Mouse (Mus musculus) CH12.LX (cell line): ENCODE measurements around the gene Ptma. TPM values are rescaled to one million over a fixed set of nuclear protein-coding genes. Genes with fewer than 3 reads are reported as not detected.
A peak's percentile ranks its signal among the peaks of the same experiment; 100 is the strongest.

Experiments
- DNase-seq: peaks from one replicate; pipeline ENCODE4 v3.0.0-alpha.2; 2013; ENCODE audit errors: extremely low read depth
- H3K27ac ChIP-seq: 2 replicates; pipeline ENCODE4 v1.5.1; 2012; ENCODE audit warnings: low read depth, mild to moderate bottlenecking, control low read depth, moderate library complexity; ENCODE audit not compliant: insufficient read depth
- H3K27me3 ChIP-seq: replicated peaks from 2 replicates; pipeline ENCODE3; 2012; ENCODE audit warnings: inconsistent platforms
- H3K36me3 ChIP-seq, 2 experiments: replicated peaks in 1 of 2; 2 replicates each; pipeline versions ENCODE3 to v1.6.1; 2012; ENCODE audit warnings: inconsistent platforms in 1 of 2, low read length in 1 of 2, mild to moderate bottlenecking in 1 of 2, mixed read lengths in 1 of 2, moderate library complexity in 1 of 2; ENCODE audit not compliant: control insufficient read depth in 1 of 2, insufficient read depth in 1 of 2
- H3K4me1 ChIP-seq, 2 experiments: 2 replicates each; pipeline ENCODE4 v1.6.1; 2012; ENCODE audit warnings: inconsistent platforms in 1 of 2, moderate library complexity in 1 of 2; ENCODE audit not compliant: insufficient read depth in 2 of 2, control insufficient read depth in 1 of 2
- H3K4me2 ChIP-seq: 2 replicates; pipeline ENCODE4 v1.6.1; 2012; ENCODE audit warnings: low read depth, mild to moderate bottlenecking, control low read depth; ENCODE audit not compliant: poor library complexity, insufficient read depth, severe bottlenecking
- H3K4me3 ChIP-seq, 3 experiments: fragments of 150-350 bp in 1 of 3; sonication (generic) in 1 of 3; replicated peaks in 1 of 3; 2 replicates each; pipeline versions ENCODE3 to v1.5.1; 2011 to 2012; ENCODE audit warnings: low read depth in 2 of 3, low read length in 2 of 3, mild to moderate bottlenecking in 2 of 3, moderate library complexity in 2 of 3, control low read depth in 1 of 3, improper control_type of control experiment in 1 of 3, inconsistent platforms in 1 of 3, mixed read lengths in 1 of 3; ENCODE audit not compliant: poor library complexity in 1 of 3
- H3K79me2 ChIP-seq: replicated peaks from 2 replicates; pipeline ENCODE4 v1.6.1; 2012; ENCODE audit warnings: mild to moderate bottlenecking, moderate library complexity; ENCODE audit not compliant: control insufficient read depth, poor library complexity, insufficient read depth, severe bottlenecking; ENCODE audit errors: extremely low read depth
- H3K9ac ChIP-seq: 2 replicates; pipeline ENCODE4 v1.6.1; 2012; ENCODE audit warnings: low read depth, mild to moderate bottlenecking, control low read depth, moderate library complexity; ENCODE audit not compliant: insufficient read depth
- H3K9me3 ChIP-seq: replicated peaks from 2 replicates; pipeline ENCODE3; 2012; ENCODE audit warnings: low read length, inconsistent platforms, mixed read lengths
- BHLHE40 ChIP-seq: IDR thresholded peaks from 2 replicates; pipeline ENCODE4 v1.6.1; 2011; ENCODE audit warnings: mild to moderate bottlenecking, low read depth, low read length, improper control_type of control experiment
- CHD1 ChIP-seq: IDR thresholded peaks from 2 replicates; pipeline ENCODE4 v1.6.1; 2012; ENCODE audit warnings: low read depth, low read length, improper control_type of control experiment, inconsistent platforms
- CHD2 ChIP-seq: IDR thresholded peaks from 2 replicates; pipeline ENCODE4 v1.6.1; 2011; ENCODE audit warnings: low read length, improper control_type of control experiment
- CTCF ChIP-seq, 2 experiments: IDR thresholded peaks in 1 of 2; conservative IDR thresholded peaks in 1 of 2; 2 replicates each; pipeline ENCODE4 v1.5.1; 2011 to 2012; ENCODE audit warnings: low read depth in 2 of 2, low read length in 2 of 2, improper control_type of control experiment in 1 of 2, inconsistent platforms in 1 of 2, mild to moderate bottlenecking in 1 of 2, moderate library complexity in 1 of 2
- E2F4 ChIP-seq: IDR thresholded peaks from 2 replicates; pipeline ENCODE4 v1.6.1; 2011; ENCODE audit warnings: low read depth, low read length, improper control_type of control experiment; ENCODE audit not compliant: insufficient replicate concordance
- ELF1 ChIP-seq: IDR thresholded peaks from 2 replicates; pipeline ENCODE4 v1.6.1; 2014; ENCODE audit warnings: low read depth, mild to moderate bottlenecking, inconsistent platforms, low read length, improper control_type of control experiment
- EP300 ChIP-seq: IDR thresholded peaks from 2 replicates; pipeline ENCODE4 v1.6.1; 2011; ENCODE audit warnings: low read length, improper control_type of control experiment
- ETS1 ChIP-seq: conservative IDR thresholded peaks from 2 replicates; pipeline ENCODE4 v1.6.1; 2012; ENCODE audit warnings: low read depth, mild to moderate bottlenecking, inconsistent platforms, low read length, improper control_type of control experiment, moderate library complexity
- GABPA ChIP-seq: IDR thresholded peaks from 2 replicates; pipeline ENCODE4 v1.6.1; 2012; ENCODE audit warnings: low read depth, low read length, improper control_type of control experiment, inconsistent platforms; ENCODE audit not compliant: insufficient replicate concordance
- IRF4 ChIP-seq: IDR thresholded peaks from 2 replicates; pipeline ENCODE4 v1.6.1; 2014; ENCODE audit warnings: low read depth, mild to moderate bottlenecking, inconsistent platforms, low read length, improper control_type of control experiment
- JUN ChIP-seq: IDR thresholded peaks from 2 replicates; pipeline ENCODE4 v1.6.1; 2011; ENCODE audit warnings: low read depth, mild to moderate bottlenecking, low read length, improper control_type of control experiment, moderate library complexity; ENCODE audit not compliant: insufficient read depth
- MAFK ChIP-seq: IDR thresholded peaks from 2 replicates; pipeline ENCODE4 v1.6.1; 2011; ENCODE audit warnings: low read length, improper control_type of control experiment; ENCODE audit not compliant: insufficient replicate concordance
- MAX ChIP-seq: IDR thresholded peaks from 2 replicates; pipeline ENCODE4 v1.6.1; 2011; ENCODE audit warnings: low read length, improper control_type of control experiment
- MAZ ChIP-seq: IDR thresholded peaks from 2 replicates; pipeline ENCODE4 v1.6.1; 2012; ENCODE audit warnings: low read depth, mild to moderate bottlenecking, inconsistent platforms, low read length, improper control_type of control experiment, moderate library complexity
- MEF2A ChIP-seq: IDR thresholded peaks from 2 replicates; pipeline ENCODE4 v1.6.1; 2014; ENCODE audit warnings: low read depth, mild to moderate bottlenecking, inconsistent platforms, low read length, improper control_type of control experiment, borderline replicate concordance
- MXI1 ChIP-seq: IDR thresholded peaks from 2 replicates; pipeline ENCODE4 v1.6.1; 2011; ENCODE audit warnings: mild to moderate bottlenecking, low read depth, low read length, improper control_type of control experiment
- MYC ChIP-seq: IDR thresholded peaks from 2 replicates; pipeline ENCODE4 v1.6.1; 2011; ENCODE audit warnings: low read depth, mild to moderate bottlenecking, improper control_type of control experiment, low read length
- NELFE ChIP-seq: IDR thresholded peaks from 2 replicates; pipeline ENCODE4 v1.6.1; 2011; ENCODE audit warnings: low read depth, low read length, improper control_type of control experiment
- PAX5 ChIP-seq: IDR thresholded peaks from 2 replicates; pipeline ENCODE4 v1.6.1; 2012; ENCODE audit warnings: low read length, inconsistent platforms, mixed read lengths
- POLR2A ChIP-seq: IDR thresholded peaks from 2 replicates; pipeline ENCODE4 v1.6.1; 2011; ENCODE audit warnings: low read depth, mild to moderate bottlenecking, improper control_type of control experiment, low read length
- POLR2AphosphoS2 ChIP-seq: IDR thresholded peaks from 2 replicates; pipeline ENCODE4 v1.6.1; 2011; ENCODE audit warnings: low read depth, low read length, improper control_type of control experiment
- RAD21 ChIP-seq: IDR thresholded peaks from 2 replicates; pipeline ENCODE4 v1.6.1; 2011; ENCODE audit warnings: low read depth, mild to moderate bottlenecking, low read length, improper control_type of control experiment, moderate library complexity
- RCOR1 ChIP-seq: conservative IDR thresholded peaks from 2 replicates; pipeline ENCODE4 v1.6.1; 2012; ENCODE audit warnings: low read depth, mild to moderate bottlenecking, inconsistent platforms, low read length, improper control_type of control experiment
- SMC3 ChIP-seq: IDR thresholded peaks from 2 replicates; pipeline ENCODE4 v1.6.1; 2011; ENCODE audit warnings: low read depth, low read length, improper control_type of control experiment
- TBP ChIP-seq: conservative IDR thresholded peaks from 2 replicates; pipeline ENCODE4 v1.6.1; 2011; ENCODE audit warnings: low read depth, low read length, improper control_type of control experiment
- TCF12 ChIP-seq: IDR thresholded peaks from 2 replicates; pipeline ENCODE4 v1.6.1; 2014; ENCODE audit warnings: low read depth, mild to moderate bottlenecking, inconsistent platforms, low read length, improper control_type of control experiment
- UBTF ChIP-seq: IDR thresholded peaks from 2 replicates; pipeline ENCODE4 v1.6.1; 2012; ENCODE audit warnings: low read depth, mild to moderate bottlenecking, inconsistent platforms, low read length, improper control_type of control experiment, moderate library complexity
- USF1 ChIP-seq: IDR thresholded peaks from 2 replicates; pipeline ENCODE4 v1.6.1; 2014; ENCODE audit warnings: low read depth, mild to moderate bottlenecking, inconsistent platforms, low read length, improper control_type of control experiment
- USF2 ChIP-seq: conservative IDR thresholded peaks from 2 replicates; pipeline ENCODE4 v1.6.1; 2011; ENCODE audit warnings: low read depth, low read length, improper control_type of control experiment
- ZC3H11A ChIP-seq: IDR thresholded peaks from 2 replicates; pipeline ENCODE4 v1.6.1; 2012; ENCODE audit warnings: low read depth, mild to moderate bottlenecking, inconsistent platforms, low read length, improper control_type of control experiment
- ZKSCAN1 ChIP-seq: IDR thresholded peaks from 2 replicates; pipeline ENCODE4 v1.6.1; 2012; ENCODE audit warnings: low read depth, inconsistent platforms, low read length, improper control_type of control experiment, borderline replicate concordance
- ZMIZ1 ChIP-seq: IDR thresholded peaks from 2 replicates; pipeline ENCODE4 v1.6.1; 2012; ENCODE audit warnings: low read depth, mild to moderate bottlenecking, inconsistent platforms, low read length, improper control_type of control experiment
- ZNF384 ChIP-seq: IDR thresholded peaks from 2 replicates; pipeline ENCODE4 v1.6.1; 2012; ENCODE audit warnings: low read depth, low read length, improper control_type of control experiment, inconsistent platforms
- dilution Hi-C: fragments of 300-500 bp; cut with MboI; formaldehyde crosslinking; loops from 2 replicates; pipeline ENCODE4 v1.14.3; 2020; ENCODE audit warnings: low sequenced_read_pairs; ENCODE audit not compliant: extremely low pct_unique_long_range_greater_than_20kb, extremely low pct_ligation_motif_present
- in situ Hi-C: fragments of 300-500 bp; cut with MboI; formaldehyde crosslinking; loops from 3 replicates; pipeline ENCODE4 v1.14.3; 2019; ENCODE audit warnings: low sequenced_read_pairs, low pct_ligation_motif_present, low pct_unique_long_range_greater_than_20kb, mixed read lengths
- polyA plus RNA-seq: library from polyadenylated mRNA; unstranded; fragments of >175 nt; gene quantifications from 2 replicates; pipeline ENCODE4 v1.2.1, GENCODE M21; 2012; ENCODE audit warnings: low read depth; ENCODE audit not compliant: insufficient read length
- total RNA-seq, 2 experiments: library from RNA; depleted of rRNA; stranded (reverse); fragments of 300-350 nt in 1 of 2; fragments of >200 nt in 1 of 2; gene quantifications; 2 replicates each; pipeline ENCODE4 v1.2.3; 2012 to 2014

The Ptma gene
- total and polyA plus RNA-seq, 3 experiments, result 2,835 to 5,324 (median 5,084) TPM

DNA sequence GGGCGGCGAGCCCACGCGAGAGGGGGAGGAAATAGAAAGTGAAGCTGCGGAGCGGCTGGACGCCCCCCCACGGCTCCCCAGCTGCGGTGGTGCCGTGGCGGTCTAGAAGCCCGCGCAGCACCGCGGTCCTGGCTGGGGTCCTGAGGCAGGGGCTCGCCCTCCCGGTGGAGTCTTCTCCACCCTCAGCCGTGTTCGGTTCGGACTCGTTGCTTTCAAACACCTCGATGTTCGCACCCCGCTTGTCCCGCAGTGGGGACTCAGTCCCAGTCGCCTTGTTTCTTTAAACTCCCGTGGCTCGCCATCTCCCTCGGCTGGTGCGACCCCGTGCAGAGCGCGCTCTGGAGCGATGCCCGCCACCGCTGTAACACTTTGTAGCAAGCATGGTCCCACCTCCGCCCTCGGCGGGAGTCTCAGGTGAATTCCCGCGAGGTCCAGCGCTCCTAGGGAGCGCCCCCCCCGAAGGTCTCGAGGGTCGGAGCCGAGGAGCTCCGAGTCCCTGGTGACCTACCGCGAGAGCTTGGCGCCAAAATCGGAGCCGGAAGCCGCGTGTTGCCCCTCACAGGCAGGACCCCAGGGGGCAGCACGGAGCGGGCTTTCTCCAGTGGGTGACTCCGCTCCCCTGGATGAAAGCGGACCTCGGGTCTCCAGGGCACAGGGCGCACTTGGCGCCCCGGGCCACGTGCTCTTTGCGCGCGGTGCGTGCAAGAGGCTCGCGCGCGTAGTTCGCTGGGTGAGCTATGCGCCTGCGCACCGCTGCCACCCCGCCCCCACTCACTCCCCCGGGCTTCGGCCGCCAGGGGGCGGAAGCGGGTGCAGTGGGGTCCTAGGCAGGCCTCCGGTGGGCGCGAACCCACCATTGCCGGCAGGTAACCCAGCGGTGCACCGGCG is 1.3 kb downstream of the Ptma start (continued):
- TF ChIP-seq MEF2A (peak; percentile 10; the same call in 1 of the 2 replicates), TCF12 (peak; percentile 49), USF1 (peak; percentile 77), BHLHE40 (peak; percentile 89), ZNF384 (no peak), CTCF (conservative IDR thresholded peaks at IDR 0.05 in 1 of 2, IDR thresholded peaks at IDR 0.05 in 1 of 2; ENCODE audit: low read depth in 2 of 2, low read length in 2 of 2) (peak in 1 of 2 experiments; percentile 76; a peak in 2 of 4 replicates), USF2 (no peak; the same call in 1 of the 2 replicates), CHD2 (peak; percentile 87), ZKSCAN1 (no peak), POLR2A (peak; percentile 62; the same call in 1 of the 2 replicates), JUN (no peak)

DNA sequence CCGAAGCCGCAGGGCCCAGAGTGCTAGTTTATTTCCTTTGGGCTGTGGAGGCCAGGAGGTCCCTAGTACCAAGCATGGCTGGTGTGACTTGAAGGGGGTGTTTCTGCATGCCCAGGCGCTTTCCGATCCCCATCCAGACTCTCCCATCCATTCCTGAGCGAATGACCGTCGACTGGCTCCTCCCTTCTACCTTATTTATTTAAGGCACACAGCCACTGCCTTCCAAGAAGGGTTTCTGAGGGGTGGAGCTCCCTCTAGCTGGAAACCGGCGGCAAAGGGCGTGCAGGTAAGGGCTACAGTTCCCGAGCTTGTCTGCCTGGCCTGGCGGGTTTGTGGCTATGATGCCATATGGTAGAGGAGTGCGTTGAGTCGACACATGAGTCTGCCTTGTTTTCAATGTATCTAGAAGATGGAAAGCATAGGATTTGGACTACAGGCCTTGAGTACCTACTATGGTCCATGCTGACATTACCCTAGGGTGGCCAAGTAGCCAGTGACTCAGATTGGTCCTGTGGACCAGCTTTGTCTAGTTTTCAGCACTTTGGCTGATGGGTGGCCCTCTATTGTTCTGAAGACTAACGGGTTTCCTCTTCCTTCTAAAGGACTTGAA is 2.1 kb downstream of the Ptma start:
- Histone ChIP-seq H3K27me3 (no peaks in the 10 kb centered on the region), H3K9ac (peak overlapping the region; percentile 98), H3K79me2 (peaks cover 46% of the 10 kb centered on the region), H3K27ac (peak overlapping the region; percentile 79), H3K4me1 (peaks cover 6 to 50% of the 10 kb centered on the region in 2 experiments), H3K4me3 (peak overlapping the region; percentile 59 to 95 (median 91)), H3K4me2 (peak overlapping the region; percentile 95), H3K9me3 (no peaks in the 10 kb centered on the region), H3K36me3 (peaks cover 19 to 37% of the 10 kb centered on the region in 2 experiments)
- no peak for DNase-seq
- dilution Hi-C loops, result no loop called here
- in situ Hi-C loops, result no loop called here
- no peak for TF ChIP-seq RCOR1
- TF ChIP-seq E2F4, result no peak
- no peak for TF ChIP-seq MXI1
- TF ChIP-seq MAZ, result no peak
- TF ChIP-seq BHLHE40, result no peak
- no peak for TF ChIP-seq UBTF
- no peak for TF ChIP-seq JUN
- TF ChIP-seq USF1, result no peak
- no peak for TF ChIP-seq EP300
- no peak for TF ChIP-seq MAFK
- peak; percentile 33; the same call in 1 of the 2 replicates for TF ChIP-seq SMC3
- TF ChIP-seq NELFE, result no peak
- TF ChIP-seq MYC, result no peak
- TF ChIP-seq ETS1, result no peak
- TF ChIP-seq ZNF384, result no peak
- no peak for TF ChIP-seq CHD2
- peak; percentile 22 for TF ChIP-seq RAD21
- no peak for TF ChIP-seq TCF12
- no peak for TF ChIP-seq USF2
- no peak for TF ChIP-seq MAX
- 0 out of 2 replicates have a peak, but pooled peaks have one; percentile 36 for TF ChIP-seq ZMIZ1
- TF ChIP-seq ZKSCAN1, result no peak
- TF ChIP-seq GABPA, result no peak
- TF ChIP-seq ELF1, result no peak
- 0 out of 2 replicates have a peak, but pooled peaks have one; percentile 15 for TF ChIP-seq POLR2AphosphoS2
- no peak for TF ChIP-seq TBP
- TF ChIP-seq CHD1, result peak; percentile 76; the same call in 1 of the 2 replicates
- TF ChIP-seq PAX5, result no peak
- peak in 1 of 2 experiments; percentile 40; a peak in 2 of 4 replicates for TF ChIP-seq CTCF (conservative IDR thresholded peaks at IDR 0.05 in 1 of 2, IDR thresholded peaks at IDR 0.05 in 1 of 2; ENCODE audit: low read depth in 2 of 2, low read length in 2 of 2)
- TF ChIP-seq ZC3H11A, result no peak
- TF ChIP-seq IRF4, result no peak
